Mouse (Mus musculus): ENCODE measurements around the gene Kazald1. TPM values are rescaled to one million over a fixed set of nuclear protein-coding genes. Genes with fewer than 3 reads are reported as not detected.

Gene Kazald1
- total and polyA plus RNA-seq, 3 experiments, result 0.39 to 1.5 TPM; not detected in 1

DNA sequence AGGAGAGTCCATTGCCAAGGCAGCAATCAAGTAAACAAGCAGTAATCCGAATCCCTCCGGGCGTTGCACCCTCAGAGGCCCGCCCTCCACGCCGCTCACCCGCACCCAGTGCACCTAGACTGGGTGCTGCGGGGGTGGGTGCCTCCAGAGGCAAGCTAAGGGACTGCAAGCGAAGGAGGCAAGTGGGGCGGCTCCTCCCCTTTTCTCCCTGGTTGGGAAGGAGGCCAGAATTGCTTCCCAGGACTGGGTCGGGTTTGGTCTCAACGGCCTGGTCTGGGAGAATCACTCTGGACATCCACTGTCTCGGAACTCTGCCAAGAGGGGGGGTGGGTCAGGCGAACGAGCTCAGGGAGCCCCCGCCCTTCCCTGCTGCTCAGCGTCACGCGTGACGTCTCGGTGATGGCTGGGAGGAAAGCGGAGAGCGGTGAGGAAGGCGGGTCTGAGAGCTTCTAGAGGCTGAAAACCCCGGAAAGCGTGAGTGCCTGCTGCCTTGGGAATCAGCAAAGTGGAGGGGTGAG, 27.6 kb upstream of the Kazald1 start, which contains the start of gene Sfxn3 (continued):
- peak; percentile 32 for TF ChIP-seq MAX (IDR thresholded peaks at IDR 0.05; ENCODE audit: low read length)

DNA sequence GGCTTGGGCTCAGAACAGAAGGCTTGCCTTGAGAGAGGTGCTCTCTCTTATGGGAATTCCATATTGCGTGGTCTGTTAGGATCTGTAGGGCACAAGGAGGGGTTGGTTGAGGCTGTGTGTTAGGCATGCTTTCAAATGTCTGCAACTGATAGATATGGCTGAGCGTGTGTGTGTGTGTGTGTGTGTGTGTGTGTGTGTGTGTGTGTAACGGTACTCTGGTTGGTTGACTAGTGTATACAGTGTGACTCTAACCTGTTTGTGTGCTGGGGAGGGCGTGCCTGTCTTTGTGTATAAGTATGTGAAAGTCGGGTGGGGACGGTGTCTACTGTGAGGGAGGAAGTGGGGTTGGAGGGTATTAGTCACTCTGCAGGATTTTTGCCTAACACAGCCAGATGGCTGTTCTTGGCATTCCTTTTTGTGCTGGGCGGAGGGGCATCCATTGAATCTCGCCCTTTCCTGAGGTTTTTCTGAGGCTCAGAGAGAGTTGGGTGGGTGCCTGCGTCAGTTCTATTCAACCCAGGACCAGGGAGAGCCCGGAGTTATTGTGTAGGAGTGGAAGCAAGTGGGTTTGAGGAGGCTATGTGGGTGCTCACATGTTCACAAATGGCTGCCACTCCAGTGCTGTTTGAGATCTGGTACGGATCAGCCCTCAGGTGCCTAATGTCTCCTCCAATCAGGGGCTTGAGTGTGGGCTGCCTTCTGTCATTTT, 27.0 kb upstream of the Kazald1 start:
- Histone ChIP-seq H3K79me2 (ENCODE audit: control insufficient read depth, insufficient read depth, low read length, poor library complexity) (no peaks in the 10 kb centered on the region), H3K4me3 (ENCODE audit: control insufficient read depth in 1 of 2, insufficient read depth in 1 of 2, low read depth in 2 of 2, low read length in 2 of 2) (peak overlapping the region; percentile 63 to 69), H3K9me3 (replicated peaks; ENCODE audit: insufficient read depth, low read length) (no peaks in the 10 kb centered on the region), H3K9ac (ENCODE audit: control insufficient read depth, low read depth, low read length, poor library complexity, severe bottlenecking) (peak overlapping the region; percentile 71), H3K27ac (ENCODE audit: control insufficient read depth, low read depth, low read length) (peak overlapping the region; percentile 94), H3K36me3 (ENCODE audit: control insufficient read depth in 1 of 2, insufficient read depth in 2 of 2, low read length in 2 of 2) (peaks cover 0 to 5% of the 10 kb centered on the region in 2 experiments; a peak in 1 of 4 replicates), H3K27me3 (ENCODE audit: control insufficient read depth in 1 of 2, insufficient read depth in 2 of 2, low read length in 2 of 2) (peaks cover 0 to 4% of the 10 kb centered on the region in 2 experiments; a peak in 1 of 4 replicates), H3K4me1 (ENCODE audit: control insufficient read depth in 1 of 2, insufficient read depth in 2 of 2, low read length in 2 of 2) (peaks cover 5 to 13% of the 10 kb centered on the region in 2 experiments; a peak in 3 of 4 replicates)
- DNase-seq (ENCODE audit: low read depth, low spot score), result peak; percentile 92
- TF ChIP-seq MAFK (IDR thresholded peaks at IDR 0.05; ENCODE audit: borderline replicate concordance, low read depth, low read length), result no peak
- TF ChIP-seq CTCF (IDR thresholded peaks at IDR 0.05 in 2 of 3, conservative IDR thresholded peaks at IDR 0.05 in 1 of 3; ENCODE audit: control insufficient read depth in 1 of 3, insufficient read depth in 1 of 3, low read depth in 2 of 3, low read length in 3 of 3, poor library complexity in 1 of 3, severe bottlenecking in 1 of 3), result no peak
- no peak for TF ChIP-seq SMC3 (IDR thresholded peaks at IDR 0.05; ENCODE audit: low read depth, low read length)
- no peak for TF ChIP-seq MEF2A (IDR thresholded peaks at IDR 0.05; ENCODE audit: extremely low read depth, insufficient replicate concordance, low read depth, low read length, poor library complexity, severe bottlenecking)
- TF ChIP-seq ZKSCAN1 (IDR thresholded peaks at IDR 0.05; ENCODE audit: low read depth, low read length), result no peak
- no peak for TF ChIP-seq UBTF (IDR thresholded peaks at IDR 0.05; ENCODE audit: borderline replicate concordance, insufficient read depth, low read depth, low read length)
- TF ChIP-seq KAT2A (conservative IDR thresholded peaks at IDR 0.05; ENCODE audit: low read depth, low read length), result no peak
- 0 out of 2 replicates have a peak, but pooled peaks have one; percentile 19 for TF ChIP-seq RCOR1 (IDR thresholded peaks at IDR 0.05; ENCODE audit: low read depth, low read length)
- TF ChIP-seq ZC3H11A (IDR thresholded peaks at IDR 0.05; ENCODE audit: low read depth, low read length), result no peak
- no peak for TF ChIP-seq NRF1 (IDR thresholded peaks at IDR 0.05; ENCODE audit: insufficient read depth, low read depth, low read length, poor library complexity, severe bottlenecking)
- no peak for TF ChIP-seq USF2 (IDR thresholded peaks at IDR 0.05; ENCODE audit: borderline replicate concordance in 1 of 2, insufficient read depth in 1 of 2, low read depth in 1 of 2, low read length in 2 of 2)
- 0 out of 2 replicates have a peak, but pooled peaks have one; percentile 10 for TF ChIP-seq HCFC1 (IDR thresholded peaks at IDR 0.05; ENCODE audit: low read depth, low read length)
- peak; percentile 81 for TF ChIP-seq TAL1 (IDR thresholded peaks at IDR 0.05; ENCODE audit: low read length)
- no peak; the same call in 1 of the 2 replicates for TF ChIP-seq NELFE (IDR thresholded peaks at IDR 0.05; ENCODE audit: low read depth, low read length)
- peak; percentile 49 for TF ChIP-seq MAX (IDR thresholded peaks at IDR 0.05; ENCODE audit: low read length)
- no peak for TF ChIP-seq GABPA (IDR thresholded peaks at IDR 0.05; ENCODE audit: low read depth, low read length)
- TF ChIP-seq TCF12 (IDR thresholded peaks at IDR 0.05; ENCODE audit: low read depth, low read length), result peak; percentile 85
- TF ChIP-seq MAZ (IDR thresholded peaks at IDR 0.05; ENCODE audit: low read depth, low read length), result no peak
- peak; percentile 68 for TF ChIP-seq ETS1 (IDR thresholded peaks at IDR 0.05; ENCODE audit: low read depth, low read length)
- no peak for TF ChIP-seq CHD2 (IDR thresholded peaks at IDR 0.05; ENCODE audit: low read length)
- TF ChIP-seq ELF1 (IDR thresholded peaks at IDR 0.05; ENCODE audit: low read depth, low read length), result no peak; the same call in 1 of the 2 replicates
- TF ChIP-seq MXI1 (IDR thresholded peaks at IDR 0.05; ENCODE audit: low read depth, low read length), result peak; percentile 93
- TF ChIP-seq POLR2AphosphoS5 (IDR thresholded peaks at IDR 0.05; ENCODE audit: borderline replicate concordance, low read depth, low read length), result peak; percentile 86; the same call in 1 of the 2 replicates
- TF ChIP-seq GATA1 (IDR thresholded peaks at IDR 0.05; ENCODE audit: low read depth, low read length), result peak; percentile 59; the same call in 1 of the 2 replicates
- TF ChIP-seq E2F4 (IDR thresholded peaks at IDR 0.05; ENCODE audit: borderline replicate concordance, low read depth, low read length), result no peak
- TF ChIP-seq POLR2AphosphoS2 (IDR thresholded peaks at IDR 0.05; ENCODE audit: low read length), result no peak; the same call in 1 of the 2 replicates
- no peak; a peak in 1 of 4 replicates for TF ChIP-seq POLR2A (IDR thresholded peaks at IDR 0.05; ENCODE audit: control insufficient read depth in 1 of 2, insufficient read depth in 1 of 2, low read depth in 1 of 2, low read length in 2 of 2, poor library complexity in 1 of 2)
- peak; percentile 47; the same call in 1 of the 2 replicates for TF ChIP-seq MYC (IDR thresholded peaks at IDR 0.05; ENCODE audit: low read depth, low read length)
- TF ChIP-seq RAD21 (IDR thresholded peaks at IDR 0.05; ENCODE audit: low read depth, low read length), result no peak
- peak; percentile 57 to 85 for TF ChIP-seq EP300 (IDR thresholded peaks at IDR 0.05; ENCODE audit: low read depth in 1 of 2, low read length in 2 of 2)
- TF ChIP-seq ZNF384 (IDR thresholded peaks at IDR 0.05; ENCODE audit: low read depth, low read length), result no peak
- no peak for TF ChIP-seq USF1 (IDR thresholded peaks at IDR 0.05; ENCODE audit: low read depth, low read length)
